Mouse (Mus musculus): ENCODE data around the gene Tm7sf3. TPM values are rescaled to one million over a fixed set of nuclear protein-coding genes. Genes with fewer than 3 reads are reported as not detected.

Gene Tm7sf3
- polyA plus RNA-seq (2017; shearing (Covaris generic)) = 12.7 TPM

GRCm38 (mm10) chr6:146642276-146643183 is at the start of gene Tm7sf3, which contains the start of gene Med21:
TSS of gene Tm7sf3 (minus strand) at chr6:146642824.
TSS of gene Med21 (plus strand) at chr6:146642547.

GRCm38 (mm10) chr6:146577310-146578109 is 65.1 kb downstream of the Tm7sf3 start, which contains the start of gene Ints13:
TSS of gene Ints13 (minus strand) at chr6:146577835.

GRCm38 (mm10) chr6:146576903-146577302 is 65.7 kb downstream of the Tm7sf3 start, which contains the start of gene Fgfr1op2:
TSS of gene Fgfr1op2 (plus strand) at chr6:146577203.

Other genes starting within 250 kb of the Tm7sf3 start
- gene Itpr2, start 140.6 kb downstream of the Tm7sf3 start, polyA plus RNA-seq (2017; shearing (Covaris generic)) = 230 TPM
- gene Fgfr1op2, start 65.6 kb downstream of the Tm7sf3 start, polyA plus RNA-seq (2017; shearing (Covaris generic)) = 122 TPM
- 109 TPM for gene Ints13, start 65.0 kb downstream of the Tm7sf3 start, polyA plus RNA-seq (2017; shearing (Covaris generic))
- 78.2 TPM for gene Med21, start 277 bp downstream of the Tm7sf3 start, polyA plus RNA-seq (2017; shearing (Covaris generic))
- 18.9 TPM for gene Stk38l, start 82.2 kb upstream of the Tm7sf3 start, polyA plus RNA-seq (2017; shearing (Covaris generic))
- 0.41 TPM for gene Arntl2, start 153.2 kb upstream of the Tm7sf3 start, polyA plus RNA-seq (2017; shearing (Covaris generic))
- gene Smco2, start 207.3 kb upstream of the Tm7sf3 start, polyA plus RNA-seq (2017; shearing (Covaris generic)) = not detected
- 3.9 TPM for gene Ppfibp1, start 245.7 kb upstream of the Tm7sf3 start, polyA plus RNA-seq (2017; shearing (Covaris generic))